Comparison of ENCODE assay signal across 8 mouse cellular contexts in the genomic region with DNA sequence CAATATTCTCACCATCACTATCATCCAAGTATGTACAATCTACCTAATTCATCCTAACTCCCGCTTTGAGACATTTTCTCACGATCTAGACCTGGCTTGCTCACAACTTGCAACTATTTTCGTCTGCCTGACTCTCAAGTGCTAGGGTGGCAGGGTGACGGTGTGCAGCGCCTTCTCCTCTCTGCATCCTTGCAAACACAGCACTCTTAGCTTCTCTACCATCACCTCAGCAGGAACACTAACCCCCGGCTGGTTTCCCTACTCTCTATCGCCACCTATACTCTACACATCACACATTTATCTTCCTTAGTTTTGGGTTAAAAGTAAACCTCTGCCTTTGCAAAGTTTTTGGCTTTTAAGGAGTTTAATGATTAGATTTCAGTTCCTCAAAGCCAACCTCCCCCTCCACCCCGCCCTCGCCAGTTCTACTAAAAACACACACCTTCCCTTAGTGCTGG.
DNase-seq lines count a peak whose midpoint lies in the region; ATAC-seq and TF ChIP-seq lines count a peak whose summit lies in the region.

No protein-coding gene starts in this region.

- peak; percentile 51 for ATAC-seq in common myeloid progenitor, adult 5-6 weeks (replicated peaks; ENCODE audit: low read depth, poor library complexity, severe bottlenecking)
- ATAC-seq in liver, embryonic 11.5 days (replicated peaks; ENCODE audit: low FRiP score) = no peak

- peak overlapping the region; percentile 70 for H3K27ac ChIP-seq in MEL (ENCODE audit: control insufficient read depth, low read depth, low read length)
- no peak overlapping the region for H3K27ac ChIP-seq in liver, embryonic 11.5 days (ENCODE audit: low read depth, low read length)
- H3K27ac ChIP-seq in thymus, adult 2 months (ENCODE audit: control insufficient read depth, insufficient read depth, low read length) = no peak overlapping the region

- peak overlapping the region; percentile 51 to 62 for H3K4me3 ChIP-seq in MEL (ENCODE audit: control insufficient read depth in 1 of 2, insufficient read depth in 1 of 2, low read depth in 2 of 2, low read length in 2 of 2)
- no peak overlapping the region for H3K4me3 ChIP-seq in liver, embryonic 11.5 days (ENCODE audit: low read depth, low read length)
- no peak overlapping the region for H3K4me3 ChIP-seq in thymus, adult 2 months (ENCODE audit: control insufficient read depth, insufficient read depth, low read length)

- H3K9ac ChIP-seq in MEL (ENCODE audit: control insufficient read depth, low read depth, low read length, poor library complexity, severe bottlenecking) = peak overlapping the region; percentile 96
- H3K9ac ChIP-seq in liver, embryonic 11.5 days (ENCODE audit: low read depth, low read length) = no peak overlapping the region

- H3K27me3 ChIP-seq in MEL (ENCODE audit: control insufficient read depth in 1 of 2, insufficient read depth in 2 of 2, low read length in 2 of 2) = no peaks in the 10 kb centered on the region
- no peaks in the 10 kb centered on the region for H3K27me3 ChIP-seq in liver, embryonic 11.5 days (replicated peaks; ENCODE audit: control insufficient read depth, insufficient read depth, low read length)
- H3K27me3 ChIP-seq in thymus, adult 2 months (ENCODE audit: control insufficient read depth, insufficient read depth, low read length) = no peaks in the 10 kb centered on the region

- H3K4me2 ChIP-seq in liver, embryonic 11.5 days = peak overlapping the region; percentile 31

- peak; percentile 24 to 74 (median 68); a peak in 5 of 6 replicates for TF ChIP-seq CTCF in MEL (IDR thresholded peaks at IDR 0.05 in 2 of 3, conservative IDR thresholded peaks at IDR 0.05 in 1 of 3; ENCODE audit: control insufficient read depth in 1 of 3, insufficient read depth in 1 of 3, low read depth in 2 of 3, low read length in 3 of 3, poor library complexity in 1 of 3, severe bottlenecking in 1 of 3)
- TF ChIP-seq CTCF in thymus, adult 2 months (IDR thresholded peaks at IDR 0.05; ENCODE audit: borderline replicate concordance, control insufficient read depth, extremely low read depth, insufficient read depth, low read length, poor library complexity) = no peak

- H3K9me3 ChIP-seq in MEL (replicated peaks; ENCODE audit: insufficient read depth, low read length) = no peaks in the 10 kb centered on the region
- H3K9me3 ChIP-seq in liver, embryonic 11.5 days (ENCODE audit: control insufficient read depth, low read length) = no peaks in the 10 kb centered on the region

- H3K79me2 ChIP-seq in MEL (ENCODE audit: control insufficient read depth, insufficient read depth, low read length, poor library complexity) = peaks cover 29% of the 10 kb centered on the region

- DNase-seq in 3134 (ENCODE audit: extremely low read depth, insufficient read length, low spot score) (peak; percentile 60), MEL (ENCODE audit: low read depth, low spot score) (peak; percentile 90)
- DNase-seq in heart, adult 18-20 months = peak; percentile 55 to 70
- peak; percentile 51 for DNase-seq in kidney, adult 11 months
- no peak for DNase-seq in liver, embryonic 11.5 days (ENCODE audit: low spot score)
- DNase-seq in naive thymus-derived CD4-positive, alpha-beta T cell, adult 2 months (ENCODE audit: low read depth) = peak; percentile 76
- DNase-seq in thymus, adult 2 months = peak; percentile 60

- peak; percentile 16 to 47; a peak in 1 of 4 replicates for TF ChIP-seq POLR2A in MEL (IDR thresholded peaks at IDR 0.05; ENCODE audit: control insufficient read depth in 1 of 2, insufficient read depth in 1 of 2, low read depth in 1 of 2, low read length in 2 of 2, poor library complexity in 1 of 2)
- TF ChIP-seq POLR2A in thymus, adult 2 months (IDR thresholded peaks at IDR 0.05; ENCODE audit: control insufficient read depth, extremely low read depth, insufficient read depth, low read length, poor library complexity) = no peak

- no peak; a peak in 1 of 4 replicates for TF ChIP-seq EP300 in MEL (IDR thresholded peaks at IDR 0.05; ENCODE audit: low read depth in 1 of 2, low read length in 2 of 2)

- peaks cover 0 to 12% of the 10 kb centered on the region in 2 experiments; a peak in 3 of 4 replicates for H3K4me1 ChIP-seq in MEL (ENCODE audit: control insufficient read depth in 1 of 2, insufficient read depth in 2 of 2, low read length in 2 of 2)
- H3K4me1 ChIP-seq in liver, embryonic 11.5 days (replicated peaks; ENCODE audit: control insufficient read depth, insufficient read depth, low read length) = peaks cover 19% of the 10 kb centered on the region
- peaks cover 10% of the 10 kb centered on the region for H3K4me1 ChIP-seq in thymus, adult 2 months (replicated peaks; ENCODE audit: control insufficient read depth, insufficient read depth, low read length)

- TF ChIP-seq RAD21 in MEL (IDR thresholded peaks at IDR 0.05; ENCODE audit: low read depth, low read length) = peak; percentile 56

- 25% methylated on average over 9 of the region's 9 CpGs for WGBS in liver, embryonic 11.5 days
- 9% methylated on average over 9 of the region's 9 CpGs for WGBS in thymus, adult 2 months

- peaks cover 0 to 21% of the 10 kb centered on the region in 2 experiments; a peak in 2 of 4 replicates for H3K36me3 ChIP-seq in MEL (ENCODE audit: control insufficient read depth in 1 of 2, insufficient read depth in 2 of 2, low read length in 2 of 2)
- H3K36me3 ChIP-seq in liver, embryonic 11.5 days (ENCODE audit: control insufficient read depth, insufficient read depth, low read length) = no peaks in the 10 kb centered on the region
- no peaks in the 10 kb centered on the region for H3K36me3 ChIP-seq in thymus, adult 2 months (ENCODE audit: control insufficient read depth, insufficient read depth, low read length)

TF ChIP-seq in MEL, 35 proteins besides CTCF, POLR2A, EP300 and RAD21:
- TF ChIP-seq TAL1 (IDR thresholded peaks at IDR 0.05; ENCODE audit: low read length) (no peak), USF1 (IDR thresholded peaks at IDR 0.05; ENCODE audit: low read depth, low read length) (no peak), POLR2AphosphoS2 (IDR thresholded peaks at IDR 0.05; ENCODE audit: low read length) (no peak), MYC (IDR thresholded peaks at IDR 0.05; ENCODE audit: low read depth, low read length) (peak; percentile 39; the same call in 1 of the 2 replicates), GABPA (IDR thresholded peaks at IDR 0.05; ENCODE audit: low read depth, low read length) (no peak), MEF2A (IDR thresholded peaks at IDR 0.05; ENCODE audit: extremely low read depth, insufficient replicate concordance, low read depth, low read length, poor library complexity, severe bottlenecking) (no peak), HCFC1 (IDR thresholded peaks at IDR 0.05; ENCODE audit: low read depth, low read length) (no peak), E2F4 (IDR thresholded peaks at IDR 0.05; ENCODE audit: borderline replicate concordance, low read depth, low read length) (no peak), BHLHE40 (IDR thresholded peaks at IDR 0.05; ENCODE audit: borderline replicate concordance, low read depth, low read length) (no peak), RCOR1 (IDR thresholded peaks at IDR 0.05; ENCODE audit: low read depth, low read length) (peak; percentile 72), TCF12 (IDR thresholded peaks at IDR 0.05; ENCODE audit: low read depth, low read length) (no peak), NRF1 (IDR thresholded peaks at IDR 0.05; ENCODE audit: insufficient read depth, low read depth, low read length, poor library complexity, severe bottlenecking) (no peak), MAZ (IDR thresholded peaks at IDR 0.05; ENCODE audit: low read depth, low read length) (no peak), USF2 (IDR thresholded peaks at IDR 0.05; ENCODE audit: borderline replicate concordance in 1 of 2, insufficient read depth in 1 of 2, low read depth in 1 of 2, low read length in 2 of 2) (no peak), ELF1 (IDR thresholded peaks at IDR 0.05; ENCODE audit: low read depth, low read length) (no peak), SIN3A (IDR thresholded peaks at IDR 0.05; ENCODE audit: low read length) (no peak), CHD1 (IDR thresholded peaks at IDR 0.05; ENCODE audit: low read depth, low read length) (no peak), ZNF384 (IDR thresholded peaks at IDR 0.05; ENCODE audit: low read depth, low read length) (no peak), KAT2A (conservative IDR thresholded peaks at IDR 0.05; ENCODE audit: low read depth, low read length) (no peak), ZC3H11A (IDR thresholded peaks at IDR 0.05; ENCODE audit: low read depth, low read length) (peak; percentile 20; the same call in 1 of the 2 replicates), MYB (IDR thresholded peaks at IDR 0.05; ENCODE audit: low read depth, low read length) (no peak), MXI1 (IDR thresholded peaks at IDR 0.05; ENCODE audit: low read depth, low read length) (no peak), ETS1 (IDR thresholded peaks at IDR 0.05; ENCODE audit: low read depth, low read length) (0 out of 2 replicates have a peak, but pooled peaks have one; percentile 12), POLR2AphosphoS5 (IDR thresholded peaks at IDR 0.05; ENCODE audit: borderline replicate concordance, low read depth, low read length) (no peak), NELFE (IDR thresholded peaks at IDR 0.05; ENCODE audit: low read depth, low read length) (no peak), SMC3 (IDR thresholded peaks at IDR 0.05; ENCODE audit: low read depth, low read length) (peak; percentile 57), ZKSCAN1 (IDR thresholded peaks at IDR 0.05; ENCODE audit: low read depth, low read length) (no peak), UBTF (IDR thresholded peaks at IDR 0.05; ENCODE audit: borderline replicate concordance, insufficient read depth, low read depth, low read length) (no peak), CHD2 (IDR thresholded peaks at IDR 0.05; ENCODE audit: low read length) (no peak), MAX (IDR thresholded peaks at IDR 0.05; ENCODE audit: low read length) (no peak), GATA1 (IDR thresholded peaks at IDR 0.05; ENCODE audit: low read depth, low read length) (no peak; the same call in 1 of the 2 replicates), ZMIZ1 (IDR thresholded peaks at IDR 0.05; ENCODE audit: low read depth, low read length) (no peak), TBP (IDR thresholded peaks at IDR 0.05; ENCODE audit: low read depth, low read length) (peak; percentile 36; the same call in 1 of the 2 replicates), JUND (IDR thresholded peaks at IDR 0.05; ENCODE audit: low read depth, low read length) (no peak), MAFK (IDR thresholded peaks at IDR 0.05; ENCODE audit: borderline replicate concordance, low read depth, low read length) (no peak)

Comparison
In these comparisons a context has a peak if more than half of its experiments do, and no peak if none do; other contexts are left out.
1. H3K4me3 ChIP-seq: peak in MEL (2 of 2); none in liver, embryonic 11.5 days (single experiment) and thymus, adult 2 months (single experiment).